Mouse (Mus musculus) stomach, postnatal 0 days (tissue): ENCODE data around the gene Psmc2.

Experiments
- CTCF ChIP-seq: IDR thresholded peaks from 2 replicates; pipeline ENCODE4 v1.5.1; 2016; ENCODE audit warnings: antibody characterized with exemption, low read depth, mild to moderate bottlenecking, moderate library complexity
- EP300 ChIP-seq: optimal IDR thresholded peaks from 2 replicates; pipeline ENCODE3; 2016; ENCODE audit warnings: antibody characterized with exemption

GRCm38 (mm10) chr5:21745966-21746365, 39.1 kb upstream of the Psmc2 start:
- TF ChIP-seq EP300 (no peak), CTCF (no peak)
